Mouse (Mus musculus) small intestine, adult 2 months (tissue): ENCODE results near the gene Ltk. TPM values are rescaled to one million over a fixed set of nuclear protein-coding genes. Genes with fewer than 3 reads are reported as not detected.

ENCODE experiments used
- H3K27ac ChIP-seq: fragments of 200-500 bp; 2 replicates; pipeline ENCODE4 v1.5.1; 2012; ENCODE audit warnings: low read depth, low read length, control low read depth, inconsistent platforms; ENCODE audit not compliant: insufficient read depth
- H3K27me3 ChIP-seq: fragments of 200-500 bp; 2 replicates; pipeline ENCODE4 v1.6.1; 2012; ENCODE audit warnings: mild to moderate bottlenecking, moderate library complexity, low read length, inconsistent platforms; ENCODE audit not compliant: control insufficient read depth, insufficient read depth
- H3K36me3 ChIP-seq: fragments of 200-500 bp; 2 replicates; pipeline ENCODE4 v1.6.1; 2012; ENCODE audit warnings: mild to moderate bottlenecking, low read length, control low read depth, inconsistent platforms; ENCODE audit not compliant: control insufficient read depth, insufficient read depth
- H3K4me1 ChIP-seq: fragments of 200-500 bp; 2 replicates; pipeline ENCODE4 v1.6.1; 2012; ENCODE audit warnings: low read length, inconsistent platforms, mixed read lengths; ENCODE audit not compliant: control insufficient read depth, insufficient read depth, insufficient read length
- H3K4me3 ChIP-seq: fragments of 200-500 bp; 2 replicates; pipeline ENCODE4 v1.5.1; 2012; ENCODE audit warnings: low read depth, mild to moderate bottlenecking, control low read depth, inconsistent platforms, low read length, moderate library complexity
- CTCF ChIP-seq: fragments of 200-500 bp; IDR thresholded peaks from 2 replicates; pipeline ENCODE4 v1.5.1; 2012; ENCODE audit warnings: low read depth, mild to moderate bottlenecking, control low read depth, inconsistent platforms, low read length, moderate library complexity, mixed read lengths; ENCODE audit not compliant: insufficient replicate concordance, insufficient read length; ENCODE audit errors: extremely low read depth
- POLR2A ChIP-seq: fragments of 200-500 bp; IDR thresholded peaks from 2 replicates; pipeline ENCODE4 v1.6.1; 2012; ENCODE audit warnings: low read depth, mild to moderate bottlenecking, control low read depth, inconsistent platforms, low read length, moderate library complexity
- WGBS: fragments of 180-500 bp; shearing (Covaris S2); methylation state at CpG from one replicate; pipeline ENCODE4 v1.1.7; 2018; 5-methylcytosine and 5-hydroxymethylcytosine counted together
- polyA plus RNA-seq: library from polyadenylated mRNA; depleted of rRNA; stranded (reverse); fragments of >200 nt; gene quantifications from 2 replicates; pipeline ENCODE4 v1.2.3, GENCODE M21; 2012

The Ltk gene
- polyA plus RNA-seq, 1 experiment = 1.8 TPM

DNA sequence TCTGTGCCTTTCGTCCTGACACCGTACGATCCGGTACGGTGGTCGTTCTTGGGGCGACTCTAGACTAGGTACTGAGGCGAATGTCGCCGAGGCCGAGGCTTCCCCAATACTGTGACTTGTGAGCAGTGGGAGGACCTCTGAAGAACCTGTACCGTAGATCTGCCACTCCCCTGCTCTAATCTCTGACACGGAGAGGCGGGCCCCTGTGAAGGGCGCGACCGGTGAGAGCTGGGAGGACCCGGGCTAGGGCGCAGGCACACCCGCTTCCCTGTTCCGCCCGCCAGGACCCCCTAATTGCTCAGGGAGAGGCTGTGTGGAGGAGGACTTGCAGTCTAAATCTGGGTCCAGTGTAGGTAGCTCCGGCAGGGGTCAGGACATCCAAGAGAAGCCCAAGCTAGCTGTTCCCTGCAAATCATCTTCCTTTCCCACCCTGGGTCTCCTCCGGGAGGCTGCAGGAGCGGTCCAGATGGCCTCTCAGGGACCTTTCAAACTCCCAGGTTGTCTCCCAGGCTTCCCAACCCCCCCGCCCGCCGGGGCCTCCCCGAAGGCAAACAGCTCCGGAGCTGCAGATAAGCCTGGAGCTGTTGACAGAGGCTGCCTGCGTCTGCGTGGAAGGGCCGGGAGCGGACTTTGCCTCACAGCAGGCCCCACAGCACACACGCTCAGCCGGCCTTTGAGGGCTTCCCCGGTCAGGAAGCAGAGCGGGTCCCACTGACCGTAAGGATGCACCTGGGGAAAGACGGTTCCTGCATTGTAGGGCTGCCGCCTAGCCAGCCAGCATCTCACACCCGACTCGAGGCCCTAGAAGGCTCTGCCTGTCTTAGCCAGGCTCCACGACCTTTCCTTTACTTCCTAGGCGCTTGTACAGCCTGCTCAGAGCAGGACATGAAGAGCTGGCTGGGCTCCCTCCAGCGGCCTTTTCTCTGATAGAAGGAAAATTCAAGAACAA lies 15.8 kb downstream of the Ltk start:
- H3K36me3 ChIP-seq = no peaks in the 10 kb centered on the region; the same call in 1 of the 2 replicates
- H3K4me3 ChIP-seq = peak overlapping the region; percentile 77
- TF ChIP-seq CTCF (peak; percentile 24; the same call in 1 of the 2 replicates), POLR2A (peak; percentile 74; the same call in 1 of the 2 replicates)
- H3K27me3 ChIP-seq = no peaks in the 10 kb centered on the region
- H3K27ac ChIP-seq = peak overlapping the region; percentile 97
- peaks cover 21% of the 10 kb centered on the region for H3K4me1 ChIP-seq
- 12% methylated on average over 46 of the region's 46 CpGs for WGBS

DNA sequence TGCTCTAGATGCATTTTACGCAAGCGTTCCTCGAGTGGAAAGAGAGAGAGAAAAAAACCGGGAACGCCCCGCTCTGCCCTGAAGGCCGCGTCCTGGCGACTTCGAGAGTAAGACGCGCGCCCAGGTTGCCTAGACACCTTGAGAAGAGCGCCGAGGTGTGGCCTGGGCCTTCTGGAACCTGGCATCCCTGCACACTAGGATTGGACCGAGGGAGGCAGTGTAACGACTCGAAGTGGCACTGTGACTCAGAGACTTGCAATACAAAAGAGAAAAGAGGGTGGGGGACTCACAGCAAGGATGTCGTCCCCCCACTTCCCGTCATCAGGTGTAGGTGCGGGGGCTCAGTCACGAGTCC lies 16.4 kb downstream of the Ltk start:
- 16% methylated on average over 22 of the region's 22 CpGs for WGBS

DNA sequence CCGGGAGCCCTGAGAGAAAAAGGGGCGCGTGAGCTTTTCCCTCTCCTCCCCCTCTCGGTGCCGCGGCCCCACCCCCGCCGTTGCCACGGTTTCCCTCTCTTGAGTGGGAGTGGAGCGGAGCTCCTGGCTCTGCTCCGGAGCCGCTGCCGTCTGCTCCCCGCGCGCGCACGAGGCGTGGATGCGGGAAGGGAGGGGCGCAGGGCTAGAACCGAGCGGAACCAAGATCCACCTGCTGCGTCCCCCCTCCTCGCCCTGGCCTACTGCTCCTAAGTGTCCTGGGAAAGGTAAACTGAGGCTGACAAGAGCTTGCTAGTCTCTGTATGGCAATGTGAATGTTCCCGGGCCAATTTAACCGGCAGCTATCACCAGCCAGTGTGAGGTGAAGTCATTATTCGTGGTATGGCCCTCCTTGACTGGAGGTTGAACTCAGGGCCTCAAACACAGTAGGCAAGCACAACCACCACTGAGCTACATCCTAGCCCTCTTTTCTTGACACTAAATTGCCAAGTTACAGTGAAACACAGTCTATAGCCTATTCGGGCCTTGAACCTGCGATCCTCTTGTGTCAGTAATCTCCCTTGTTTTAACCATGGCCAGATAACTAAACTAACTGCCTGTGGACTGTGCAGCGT lies 16.9 kb downstream of the Ltk start:
- TF ChIP-seq POLR2A = no peak
- TF ChIP-seq CTCF = no peak
- Histone ChIP-seq H3K27me3 (no peaks in the 10 kb centered on the region), H3K4me3 (peak overlapping the region; percentile 77), H3K36me3 (no peaks in the 10 kb centered on the region), H3K27ac (peak overlapping the region; percentile 97), H3K4me1 (peaks cover 21% of the 10 kb centered on the region)
- WGBS = 5% methylated on average over 31 of the region's 31 CpGs

More for the DNA sequence above, 16.4 kb downstream of the Ltk start:
- Histone ChIP-seq H3K27ac (peak overlapping the region; percentile 97), H3K4me1 (peaks cover 21% of the 10 kb centered on the region), H3K36me3 (no peaks in the 10 kb centered on the region), H3K27me3 (no peaks in the 10 kb centered on the region), H3K4me3 (peak overlapping the region; percentile 77)
- no peak for TF ChIP-seq CTCF
- TF ChIP-seq POLR2A = no peak

DNA sequence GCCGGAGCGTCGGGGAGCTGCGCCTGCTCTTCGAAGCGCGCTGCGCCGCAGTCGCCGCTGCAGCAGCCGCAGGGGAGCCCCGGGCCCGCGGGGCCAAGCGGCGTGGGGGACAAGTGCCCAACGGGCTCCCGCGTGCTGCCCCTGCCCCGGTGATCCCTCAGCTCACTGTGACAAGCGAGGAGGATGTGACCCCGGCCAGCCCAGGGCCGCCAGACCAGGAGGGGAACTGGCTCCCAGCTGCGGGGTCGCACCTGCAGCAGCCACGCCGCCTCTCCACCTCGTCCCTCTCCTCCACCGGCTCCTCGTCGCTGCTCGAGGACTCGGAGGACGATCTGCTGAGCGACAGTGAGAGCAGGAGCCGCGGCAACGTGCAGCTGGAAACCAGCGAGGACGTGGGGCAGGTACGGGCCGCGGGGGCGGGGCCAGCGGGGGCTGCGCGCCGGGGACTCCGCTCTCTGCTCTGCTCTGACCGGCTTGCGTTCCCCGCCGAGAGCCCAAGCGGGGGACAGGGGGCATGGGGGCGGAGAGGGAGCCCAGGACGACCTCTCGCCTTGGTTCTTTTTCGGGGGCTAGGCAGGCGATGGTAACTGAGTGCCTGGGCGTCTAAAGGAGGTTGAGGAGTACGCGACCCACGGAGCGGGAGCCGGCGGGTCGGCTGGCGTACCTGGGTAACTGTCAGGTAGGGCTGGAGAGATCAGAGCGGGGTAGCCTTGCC lies 17.6 kb downstream of the Ltk start:
- Histone ChIP-seq H3K27me3 (no peaks in the 10 kb centered on the region), H3K4me3 (peak overlapping the region; percentile 77), H3K4me1 (peaks cover 22% of the 10 kb centered on the region), H3K36me3 (no peaks in the 10 kb centered on the region), H3K27ac (peak overlapping the region; percentile 97)
- WGBS = under 1% methylated on average over 69 of the region's 70 CpGs
- no peak for TF ChIP-seq CTCF
- no peak for TF ChIP-seq POLR2A

DNA sequence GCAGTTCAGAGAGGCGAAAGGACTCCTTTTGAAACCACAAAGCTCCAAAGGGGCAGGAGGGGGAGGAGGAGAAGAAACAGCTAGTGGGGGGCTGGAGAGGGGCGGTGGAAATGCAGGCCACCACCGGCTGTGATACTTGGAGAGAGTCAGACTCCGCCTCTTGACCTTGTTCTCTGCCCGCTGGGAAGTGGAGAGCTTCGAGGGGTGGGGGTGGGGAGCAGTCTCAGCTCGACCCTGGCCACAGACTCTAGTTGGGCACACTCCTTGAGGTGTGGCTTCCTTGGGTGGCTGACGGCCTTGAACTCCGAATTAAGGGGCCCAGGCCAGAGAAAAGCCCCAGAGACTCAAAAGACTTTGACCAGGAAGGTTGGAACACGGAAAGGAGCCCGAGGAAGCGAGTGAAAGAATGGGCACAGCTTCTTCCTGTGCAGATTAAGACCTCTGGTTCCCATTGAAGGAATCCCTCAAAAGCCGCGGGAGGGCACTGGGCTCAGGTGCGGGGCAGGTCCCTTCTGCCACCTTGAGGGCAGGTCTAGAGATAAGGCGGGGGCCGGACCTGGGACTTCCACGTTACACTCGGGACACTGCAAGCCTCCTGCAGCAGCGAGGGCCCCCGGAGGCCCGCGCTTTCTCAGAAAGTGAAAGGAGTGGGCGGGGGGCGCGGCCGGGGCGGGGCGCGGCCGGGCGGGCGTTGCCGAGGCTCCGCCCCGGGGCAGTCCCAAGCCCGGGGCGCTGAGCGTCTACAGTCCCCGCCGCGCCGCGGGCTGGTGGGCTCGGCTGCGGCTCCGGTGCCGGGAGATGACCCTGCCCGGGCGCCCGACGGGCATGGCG lies 18.4 kb downstream of the Ltk start, which contains the start of gene Itpka:
Itpka (plus strand) TSS at position 757 of the 831 bp plus-strand sequence.
- no peaks in the 10 kb centered on the region for H3K27me3 ChIP-seq
- TF ChIP-seq CTCF (0 out of 2 replicates have a peak, but pooled peaks have one; percentile 12), POLR2A (peak; percentile 71; the same call in 1 of the 2 replicates)
- under 1% methylated on average over 52 of the region's 53 CpGs for WGBS
- H3K36me3 ChIP-seq = no peaks in the 10 kb centered on the region
- peaks cover 30% of the 10 kb centered on the region for H3K4me1 ChIP-seq
- H3K27ac ChIP-seq = peak within 1 kb of the TSS; percentile 97
- peak within 1 kb of the TSS; percentile 77 for H3K4me3 ChIP-seq

DNA sequence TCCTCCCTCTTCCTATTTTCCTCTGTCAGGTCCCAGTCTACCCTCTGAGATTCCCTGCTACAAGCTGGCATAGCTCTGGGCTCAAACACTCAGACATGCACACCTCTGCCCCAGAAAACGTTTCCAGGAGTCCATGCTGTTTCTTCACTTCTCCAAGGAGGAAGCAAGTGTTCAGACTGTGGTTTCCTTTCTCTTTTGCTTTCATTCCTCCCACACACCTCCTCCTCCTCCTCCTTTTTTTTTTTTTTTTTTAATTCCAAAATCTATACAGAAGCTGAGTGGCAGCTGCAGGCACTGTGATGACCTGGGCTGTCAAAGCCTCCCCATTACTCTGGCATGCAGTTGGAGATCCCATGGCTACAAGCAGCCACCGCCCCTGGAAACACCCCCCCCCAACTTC lies 19.7 kb downstream of the Ltk start:
- Histone ChIP-seq H3K36me3 (no peaks in the 10 kb centered on the region), H3K27ac (peak overlapping the region; percentile 87), H3K27me3 (no peaks in the 10 kb centered on the region), H3K4me3 (no peak overlapping the region), H3K4me1 (peaks cover 27% of the 10 kb centered on the region)
- 15% methylated on average over 2 of the region's 2 CpGs for WGBS
- TF ChIP-seq CTCF (no peak), POLR2A (no peak)
